In genomic region chr5:122779277-122779834, GRCm38 (mm10) we compare ENCODE assay signal across 8 mouse cellular contexts. TPM values are rescaled to one million over a fixed set of nuclear protein-coding genes. Genes with fewer than 3 reads are reported as not detected.
A peak's percentile ranks its signal among the peaks of the same experiment; 100 is the strongest.
DNase-seq lines count a peak whose midpoint lies in the region; ATAC-seq and TF ChIP-seq lines count a peak whose summit lies in the region.

Gene Camkk2, minus strand, starts transcription at chr5:122779409.

- H3K4me1 ChIP-seq in heart, embryonic 10.5 days, result peaks cover 30% of the 10 kb centered on the region
- 0 out of 2 replicates have a peak, but pooled peaks cover 6% of the 10 kb centered on the region for H3K4me1 ChIP-seq in kidney, embryonic 14.5 days (ENCODE audit: control insufficient read depth, insufficient read depth, low read length)
- H3K4me1 ChIP-seq in liver, embryonic 11.5 days (replicated peaks; ENCODE audit: control insufficient read depth, insufficient read depth, low read length), result peaks cover 27% of the 10 kb centered on the region

- peak within 1 kb of the TSS; percentile 97 for H3ac ChIP-seq in C2C12 (ENCODE audit: control insufficient read depth, insufficient read length, low read depth)
- H3ac ChIP-seq in myocyte (ENCODE audit: control insufficient read depth, insufficient read length), result peak within 1 kb of the TSS; percentile 86

- H3K9ac ChIP-seq in kidney, embryonic 14.5 days (ENCODE audit: low read depth, low read length), result peak within 1 kb of the TSS; percentile 96
- peak within 1 kb of the TSS; percentile 94 for H3K9ac ChIP-seq in liver, embryonic 11.5 days (ENCODE audit: low read depth, low read length)

- H3K4me3 ChIP-seq in C2C12 (ENCODE audit: insufficient read depth, poor library complexity, severe bottlenecking) (peak within 1 kb of the TSS; percentile 61), myocyte (peak within 1 kb of the TSS; percentile 35)
- H3K4me3 ChIP-seq in heart, embryonic 10.5 days, result peak within 1 kb of the TSS; percentile 85
- H3K4me3 ChIP-seq in kidney, embryonic 14.5 days (ENCODE audit: low read length), result peak within 1 kb of the TSS; percentile 86
- H3K4me3 ChIP-seq in liver, embryonic 11.5 days (ENCODE audit: low read depth, low read length), result peak within 1 kb of the TSS; percentile 92

- H3K9me3 ChIP-seq in heart, embryonic 10.5 days, result no peaks in the 10 kb centered on the region
- H3K9me3 ChIP-seq in kidney, embryonic 14.5 days (ENCODE audit: control insufficient read depth, low read length), result peaks cover 4% of the 10 kb centered on the region; the same call in 1 of the 2 replicates
- H3K9me3 ChIP-seq in liver, embryonic 11.5 days (ENCODE audit: control insufficient read depth, low read length), result no peaks in the 10 kb centered on the region; the same call in 1 of the 2 replicates

- peak; percentile 53 for TF ChIP-seq POLR2A in brain, embryonic 14.5 days (IDR thresholded peaks at IDR 0.05; ENCODE audit: borderline replicate concordance, extremely low read depth, insufficient read depth, insufficient read length, poor library complexity, severe bottlenecking)
- peak; percentile 74 for TF ChIP-seq POLR2A in myocyte (IDR thresholded peaks at IDR 0.05; ENCODE audit: insufficient read length, low read depth)

- peak; percentile 95 for DNase-seq in brain, embryonic 14.5 days (ENCODE audit: low read depth)
- peak; percentile 85 for DNase-seq in heart, embryonic 10.5 days (ENCODE audit: low spot score)
- peak; percentile 79 for DNase-seq in liver, embryonic 11.5 days (ENCODE audit: low spot score)
- peak; percentile 84 for DNase-seq in splenic B cell, adult 2 months (ENCODE audit: low read depth, low spot score)

- no peaks in the 10 kb centered on the region for H3K36me3 ChIP-seq in C2C12 (ENCODE audit: control insufficient read depth, insufficient read depth)
- no peaks in the 10 kb centered on the region for H3K36me3 ChIP-seq in heart, embryonic 10.5 days
- no peaks in the 10 kb centered on the region for H3K36me3 ChIP-seq in kidney, embryonic 14.5 days (ENCODE audit: control insufficient read depth, insufficient read depth, low read length)
- H3K36me3 ChIP-seq in liver, embryonic 11.5 days (ENCODE audit: control insufficient read depth, insufficient read depth, low read length), result no peaks in the 10 kb centered on the region; the same call in 1 of the 2 replicates
- H3K36me3 ChIP-seq in myocyte (ENCODE audit: control insufficient read depth, insufficient read depth), result no peaks in the 10 kb centered on the region
- H3K36me3 ChIP-seq in splenic B cell, adult 2 months (ENCODE audit: control insufficient read depth, insufficient read depth, low read length, poor library complexity, severe bottlenecking), result no peaks in the 10 kb centered on the region

- peaks cover 47% of the 10 kb centered on the region for H3K79me2 ChIP-seq in C2C12 (ENCODE audit: control insufficient read depth, insufficient read depth)
- peaks cover 5% of the 10 kb centered on the region for H3K79me2 ChIP-seq in myocyte (ENCODE audit: control insufficient read depth, insufficient read depth)

- no peak for TF ChIP-seq CTCF in C2C12 (IDR thresholded peaks at IDR 0.05; ENCODE audit: control insufficient read depth, insufficient read depth, insufficient read length)
- no peak for TF ChIP-seq CTCF in brain, embryonic 14.5 days (IDR thresholded peaks at IDR 0.05; ENCODE audit: borderline replicate concordance, extremely low read depth, insufficient read depth, insufficient read length)

- ATAC-seq in erythroblast, adult 5-6 weeks (replicated peaks; ENCODE audit: low FRiP score, poor library complexity, severe bottlenecking), result peak; percentile 37
- ATAC-seq in kidney, embryonic 14.5 days (ENCODE audit: low FRiP score, low TSS enrichment), result peak; percentile 83
- peak; percentile 70 for ATAC-seq in liver, embryonic 11.5 days (replicated peaks; ENCODE audit: low FRiP score)

- under 1% methylated on average over 62 of the region's 63 CpGs for WGBS in heart, embryonic 10.5 days
- 1% methylated on average over 42 of the region's 63 CpGs for WGBS in kidney, embryonic 14.5 days
- under 1% methylated on average over 63 of the region's 63 CpGs for WGBS in liver, embryonic 11.5 days

- H3K27ac ChIP-seq in heart, embryonic 10.5 days, result peak within 1 kb of the TSS; percentile 94
- peak within 1 kb of the TSS; percentile 78 for H3K27ac ChIP-seq in kidney, embryonic 14.5 days (ENCODE audit: low read depth, low read length)
- H3K27ac ChIP-seq in liver, embryonic 11.5 days (ENCODE audit: low read depth, low read length), result peak within 1 kb of the TSS; percentile 75

- peaks cover 26% of the 10 kb centered on the region for H3K79me3 ChIP-seq in C2C12 (ENCODE audit: low read depth)

- H3K27me3 ChIP-seq in C2C12 (ENCODE audit: control insufficient read depth, insufficient read depth, insufficient read length), result no peaks in the 10 kb centered on the region
- H3K27me3 ChIP-seq in heart, embryonic 10.5 days (ENCODE audit: insufficient read depth, poor library complexity, severe bottlenecking), result no peaks in the 10 kb centered on the region
- no peaks in the 10 kb centered on the region for H3K27me3 ChIP-seq in kidney, embryonic 14.5 days (ENCODE audit: control insufficient read depth, insufficient read depth, low read length)
- H3K27me3 ChIP-seq in liver, embryonic 11.5 days (replicated peaks; ENCODE audit: control insufficient read depth, insufficient read depth, low read length), result no peaks in the 10 kb centered on the region
- H3K27me3 ChIP-seq in myocyte (ENCODE audit: control insufficient read depth, insufficient read depth, insufficient read length), result no peaks in the 10 kb centered on the region
- no peaks in the 10 kb centered on the region for H3K27me3 ChIP-seq in splenic B cell, adult 2 months (ENCODE audit: control insufficient read depth, insufficient read depth, low read length, poor library complexity, severe bottlenecking)

- peak within 1 kb of the TSS; percentile 93 for H3K4me2 ChIP-seq in kidney, embryonic 14.5 days (replicated peaks; ENCODE audit: low read depth, low read length)
- peak within 1 kb of the TSS; percentile 97 for H3K4me2 ChIP-seq in liver, embryonic 11.5 days
- peak within 1 kb of the TSS; percentile 94 for H3K4me2 ChIP-seq in myocyte (ENCODE audit: low read depth)

TF ChIP-seq in C2C12, 6 proteins besides CTCF, POLR2A, EP300 and RAD21:
- TF ChIP-seq CEBPB (IDR thresholded peaks at IDR 0.05; ENCODE audit: low read depth) (no peak), FOSL1 (IDR thresholded peaks at IDR 0.05; ENCODE audit: insufficient read depth, low read length, poor library complexity, severe bottlenecking) (no peak), MAX (IDR thresholded peaks at IDR 0.05) (no peak), MYOD1 (IDR thresholded peaks at IDR 0.05; ENCODE audit: control insufficient read depth, insufficient read length, low read depth) (no peak), MYOG (IDR thresholded peaks at IDR 0.05; ENCODE audit: control insufficient read depth, extremely low read depth, insufficient read length) (no peak), USF1 (IDR thresholded peaks at IDR 0.05; ENCODE audit: low read depth) (no peak)

TF ChIP-seq in myocyte, 11 proteins besides CTCF, POLR2A, EP300 and RAD21:
- 0 out of 2 replicates have a peak, but pooled peaks have one; percentile 13 for TF ChIP-seq CEBPB (IDR thresholded peaks at IDR 0.05; ENCODE audit: insufficient read depth, poor library complexity, severe bottlenecking)
- TF ChIP-seq POLR2AphosphoS2 (IDR thresholded peaks at IDR 0.05; ENCODE audit: insufficient read length, low read depth), result peak; percentile 62
- no peak for TF ChIP-seq MYOG (IDR thresholded peaks at IDR 0.05; ENCODE audit: control insufficient read depth in 1 of 3, insufficient read depth in 1 of 3, insufficient read length in 2 of 3, low read depth in 2 of 3)

RNA-seq across cellular contexts. Expression of gene Camkk2, which starts in this region (rescaled TPM):
- polyA plus RNA-seq in C2C12 (2012; fragmentation: generic; extraction: Trizol), result 15.4 TPM
- 53.0 and 59.7 TPM in 2 replicates for polyA plus RNA-seq in brain, embryonic 14.5 days (2012; rRNA removed)
- total RNA-seq in erythroblast, adult 5-6 weeks (2015; ENCODE audit: low replicate concordance), result 10.9 and 24.0 TPM in 2 replicates
- total RNA-seq in erythroblast, adult 5-6 weeks (2017; ENCODE audit: low replicate concordance), result 12.8 and 21.6 TPM in 2 replicates
- polyA plus RNA-seq in heart, embryonic 10.5 days (2016; fragmentation: Nextera tagmentation; extraction: Ambion mirVana), result 16.6 and 21.3 TPM in 2 replicates
- polyA plus RNA-seq in kidney, embryonic 14.5 days (2014; fragmentation: Nextera tagmentation; extraction: Ambion mirVana), result 25.0 and 40.9 TPM in 2 replicates
- 15.5 and 16.6 TPM in 2 replicates for polyA plus RNA-seq in liver, embryonic 11.5 days (2014; fragmentation: Nextera tagmentation; extraction: Ambion mirVana)
- 8.2 TPM for polyA plus RNA-seq in myocyte (2012; fragmentation: generic; extraction: Trizol)

Comparison
In these comparisons a context has a peak if more than half of its experiments do, and no peak if none do; other contexts are left out.
1. Peak in every context shown above with its lines: DNase-seq, ATAC-seq, H3K4me3 ChIP-seq and H3K27ac ChIP-seq.
2. H3K4me3 ChIP-seq: peak in every context shown above with its lines; median percentile 92 in liver, embryonic 11.5 days; 86 in kidney, embryonic 14.5 days; 85 in heart, embryonic 10.5 days; 61 in C2C12; 35 in myocyte.